Mouse (Mus musculus) small intestine, adult 2 months (tissue): ENCODE measurements around the gene Hist1h4h. TPM values are rescaled to one million over a fixed set of nuclear protein-coding genes. Genes with fewer than 3 reads are reported as not detected.
A peak's percentile ranks its signal among the peaks of the same experiment; 100 is the strongest.

Experiments
- H3K27ac ChIP-seq: fragments of 200-500 bp; 2 replicates; pipeline ENCODE4 v1.5.1; 2012; ENCODE audit warnings: low read depth, low read length, control low read depth, inconsistent platforms; ENCODE audit not compliant: insufficient read depth
- H3K27me3 ChIP-seq: fragments of 200-500 bp; 2 replicates; pipeline ENCODE4 v1.6.1; 2012; ENCODE audit warnings: mild to moderate bottlenecking, moderate library complexity, low read length, inconsistent platforms; ENCODE audit not compliant: control insufficient read depth, insufficient read depth
- H3K36me3 ChIP-seq: fragments of 200-500 bp; 2 replicates; pipeline ENCODE4 v1.6.1; 2012; ENCODE audit warnings: mild to moderate bottlenecking, low read length, control low read depth, inconsistent platforms; ENCODE audit not compliant: control insufficient read depth, insufficient read depth
- H3K4me1 ChIP-seq: fragments of 200-500 bp; 2 replicates; pipeline ENCODE4 v1.6.1; 2012; ENCODE audit warnings: low read length, inconsistent platforms, mixed read lengths; ENCODE audit not compliant: control insufficient read depth, insufficient read depth, insufficient read length
- H3K4me3 ChIP-seq: fragments of 200-500 bp; 2 replicates; pipeline ENCODE4 v1.5.1; 2012; ENCODE audit warnings: low read depth, mild to moderate bottlenecking, control low read depth, inconsistent platforms, low read length, moderate library complexity
- CTCF ChIP-seq: fragments of 200-500 bp; IDR thresholded peaks from 2 replicates; pipeline ENCODE4 v1.5.1; 2012; ENCODE audit warnings: low read depth, mild to moderate bottlenecking, control low read depth, inconsistent platforms, low read length, moderate library complexity, mixed read lengths; ENCODE audit not compliant: insufficient replicate concordance, insufficient read length; ENCODE audit errors: extremely low read depth
- POLR2A ChIP-seq: fragments of 200-500 bp; IDR thresholded peaks from 2 replicates; pipeline ENCODE4 v1.6.1; 2012; ENCODE audit warnings: low read depth, mild to moderate bottlenecking, control low read depth, inconsistent platforms, low read length, moderate library complexity
- WGBS: fragments of 180-500 bp; shearing (Covaris S2); methylation state at CpG from one replicate; pipeline ENCODE4 v1.1.7; 2018; 5-methylcytosine and 5-hydroxymethylcytosine counted together
- polyA plus RNA-seq: library from polyadenylated mRNA; depleted of rRNA; stranded (reverse); fragments of >200 nt; gene quantifications from 2 replicates; pipeline ENCODE4 v1.2.3, GENCODE M21; 2012; rRNA removed

Hist1h4h gene
- 39.6 and 71.6 TPM in 2 replicates for polyA plus RNA-seq

DNA sequence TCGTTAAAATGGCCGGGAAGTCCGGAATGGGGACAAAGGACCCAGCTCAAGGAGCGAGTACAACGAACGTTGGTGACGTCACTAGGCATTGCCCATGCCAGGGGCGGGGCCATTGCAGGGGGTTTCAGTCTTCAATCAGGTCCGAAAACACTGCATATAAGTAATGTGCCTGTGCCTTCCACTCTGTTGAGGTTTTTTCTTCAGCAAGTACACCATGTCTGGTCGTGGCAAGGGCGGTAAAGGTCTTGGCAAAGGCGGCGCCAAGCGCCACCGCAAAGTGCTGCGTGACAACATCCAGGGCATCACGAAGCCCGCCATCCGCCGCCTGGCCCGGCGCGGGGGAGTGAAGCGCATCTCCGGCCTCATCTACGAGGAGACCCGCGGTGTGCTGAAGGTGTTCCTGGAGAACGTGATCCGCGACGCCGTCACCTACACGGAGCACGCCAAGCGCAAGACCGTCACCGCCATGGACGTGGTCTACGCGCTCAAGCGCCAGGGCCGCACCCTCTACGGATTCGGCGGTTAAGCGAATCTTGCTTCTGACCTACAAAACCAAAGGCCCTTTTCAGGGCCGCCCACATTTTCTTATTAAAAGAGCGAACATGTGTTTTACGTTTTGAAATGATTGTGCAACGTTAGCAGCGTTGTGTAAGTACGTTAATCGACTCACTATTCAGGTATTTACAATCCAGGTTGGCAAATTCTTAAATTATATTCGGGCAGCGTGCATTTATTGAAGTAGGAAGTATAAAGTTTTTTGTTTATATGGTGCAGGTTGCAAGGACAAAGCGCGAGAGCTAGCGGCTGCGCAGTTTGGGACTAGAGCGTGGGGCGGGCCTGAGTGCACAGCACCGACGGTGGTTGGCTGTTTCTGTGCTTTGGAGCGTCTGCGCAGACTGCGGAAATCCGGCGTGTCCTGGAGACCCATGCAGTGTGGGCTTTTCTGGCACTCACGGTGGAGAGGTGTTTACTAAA, at the start of gene Hist1h4h:
TSS of gene Hist1h4h (plus strand) at position 150 of the 975 bp plus-strand sequence.
- no peaks in the 10 kb centered on the region for H3K27me3 ChIP-seq
- H3K36me3 ChIP-seq: no peaks in the 10 kb centered on the region
- TF ChIP-seq CTCF (no peak), POLR2A (peak; percentile 89)
- H3K27ac ChIP-seq: peak within 1 kb of the TSS; percentile 99
- H3K4me3 ChIP-seq: peak within 1 kb of the TSS; percentile 66
- under 1% methylated on average over 63 of the region's 70 CpGs for WGBS
- peaks cover 4% of the 10 kb centered on the region; the same call in 1 of the 2 replicates for H3K4me1 ChIP-seq

- TF ChIP-seq CTCF (no peak), POLR2A (no peak)
- Histone ChIP-seq H3K27ac (no peak overlapping the region), H3K4me1 (no peaks in the 10 kb centered on the region), H3K27me3 (no peaks in the 10 kb centered on the region), H3K36me3 (no peaks in the 10 kb centered on the region), H3K4me3 (no peak overlapping the region)
- 80% methylated on average over 2 of the region's 2 CpGs for WGBS
Observed at GRCm38 (mm10) chr13:23483153-23483552, 47.7 kb upstream of the Hist1h4h start.

- H3K36me3 ChIP-seq: no peaks in the 10 kb centered on the region
- no peak overlapping the region for H3K4me3 ChIP-seq
- TF ChIP-seq POLR2A: no peak
- no peak for TF ChIP-seq CTCF
- H3K4me1 ChIP-seq: no peaks in the 10 kb centered on the region
- no peak overlapping the region for H3K27ac ChIP-seq
- 42% methylated on average over 5 of the region's 5 CpGs for WGBS
- H3K27me3 ChIP-seq: no peaks in the 10 kb centered on the region
Observed at GRCm38 (mm10) chr13:23485271-23485670, 45.6 kb upstream of the Hist1h4h start.

GRCm38 (mm10) chr13:23488400-23489322, 42.2 kb upstream of the Hist1h4h start, which contains the start of gene Btn2a2:
Btn2a2 (minus strand) TSS chr13:23488857.
- Histone ChIP-seq H3K4me3 (peak within 1 kb of the TSS; percentile 15; the same call in 1 of the 2 replicates), H3K36me3 (no peaks in the 10 kb centered on the region), H3K27ac (no peak within 1 kb of the TSS), H3K27me3 (no peaks in the 10 kb centered on the region), H3K4me1 (no peaks in the 10 kb centered on the region)
- TF ChIP-seq CTCF: no peak
- TF ChIP-seq POLR2A: no peak
- WGBS: 13% methylated on average over 14 of the region's 14 CpGs

DNA sequence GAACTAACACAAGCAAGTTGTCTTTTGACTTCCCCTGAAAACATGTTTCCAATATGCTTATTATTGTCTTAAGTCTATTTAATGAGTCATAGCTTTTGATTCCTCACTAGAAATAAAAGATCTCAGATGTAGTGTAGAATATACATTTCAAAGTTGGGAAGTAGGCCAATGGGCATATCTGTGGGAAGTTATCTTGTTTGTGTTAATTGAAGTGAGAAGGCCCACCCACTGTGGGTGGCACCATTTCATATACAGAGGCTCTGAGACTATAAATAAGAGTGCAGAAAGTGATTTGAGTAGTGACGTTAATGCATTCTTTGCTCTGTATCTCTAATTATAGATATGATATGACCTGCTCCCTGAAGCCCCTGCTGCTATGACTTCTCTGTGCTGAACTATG, 40.0 kb upstream of the Hist1h4h start:
- WGBS: 68% methylated on average over 1 of the region's 1 CpGs
- no peaks in the 10 kb centered on the region for H3K27me3 ChIP-seq
- TF ChIP-seq CTCF (no peak), POLR2A (no peak)
- H3K4me1 ChIP-seq: no peaks in the 10 kb centered on the region
- H3K27ac ChIP-seq: no peak overlapping the region
- H3K4me3 ChIP-seq: no peak overlapping the region
- no peaks in the 10 kb centered on the region for H3K36me3 ChIP-seq

- no peaks in the 10 kb centered on the region for H3K36me3 ChIP-seq
- no peak overlapping the region for H3K27ac ChIP-seq
- no peak for TF ChIP-seq CTCF
- TF ChIP-seq POLR2A: no peak
- no peaks in the 10 kb centered on the region for H3K27me3 ChIP-seq
- no peak overlapping the region for H3K4me3 ChIP-seq
- H3K4me1 ChIP-seq: no peaks in the 10 kb centered on the region
- 26% methylated on average over 1 of the region's 1 CpGs for WGBS
Observed at GRCm38 (mm10) chr13:23491263-23491662, 39.6 kb upstream of the Hist1h4h start.

- Histone ChIP-seq H3K4me1 (no peaks in the 10 kb centered on the region), H3K4me3 (peak overlapping the region; percentile 15; the same call in 1 of the 2 replicates), H3K36me3 (no peaks in the 10 kb centered on the region), H3K27ac (no peak overlapping the region), H3K27me3 (no peaks in the 10 kb centered on the region)
- 26% methylated on average over 14 of the region's 14 CpGs for WGBS
- TF ChIP-seq POLR2A: no peak
- no peak for TF ChIP-seq CTCF
Observed at GRCm38 (mm10) chr13:23491990-23492389, 38.9 kb upstream of the Hist1h4h start.
